Comparison of ENCODE assay signal across 22 mouse cellular contexts in genomic region chr9:56746195-56746925, GRCm38 (mm10). TPM values are rescaled to one million over a fixed set of nuclear protein-coding genes. Genes with fewer than 3 reads are reported as not detected.
A peak's percentile ranks its signal among the peaks of the same experiment; 100 is the strongest.
DNase-seq lines count a peak whose midpoint lies in the region; ATAC-seq and TF ChIP-seq lines count a peak whose summit lies in the region.
"Had no signal": no experiment of that assay in that cellular context is flagged by ENCODE, and none has a peak within 500 bp of the region (broad histone marks: within the 10 kb centered on the region; RNA-seq: fewer than 3 reads in every experiment).

No protein-coding gene starts in this region.

- no peak overlapping the region for H3K4me2 ChIP-seq in forebrain, embryonic 11.5 days (ENCODE audit: low read depth, low read length, severe bottlenecking)
- H3K4me2 ChIP-seq in forebrain, embryonic 16.5 days (ENCODE audit: low read length): no peak overlapping the region
- H3K4me2 ChIP-seq in midbrain, postnatal 0 days (ENCODE audit: low read depth, low read length, poor library complexity, severe bottlenecking): no peak overlapping the region
- H3K4me2 ChIP-seq: heart, embryonic 12.5 days; limb, embryonic 12.5 days had no signal

- H3K9me3 ChIP-seq in forebrain, embryonic 11.5 days (ENCODE audit: control insufficient read depth, low read length): no peaks in the 10 kb centered on the region
- H3K9me3 ChIP-seq in forebrain, embryonic 10.5 days: no peaks in the 10 kb centered on the region
- no peaks in the 10 kb centered on the region for H3K9me3 ChIP-seq in forebrain, embryonic 16.5 days (ENCODE audit: control insufficient read depth, low read length)
- no peaks in the 10 kb centered on the region for H3K9me3 ChIP-seq in midbrain, postnatal 0 days (ENCODE audit: low read length)
- H3K9me3 ChIP-seq: heart, embryonic 12.5 days; limb, embryonic 12.5 days had no signal

- peak; percentile 69 for DNase-seq in forebrain, embryonic 11.5 days (ENCODE audit: low spot score)
- DNase-seq in forebrain, embryonic 10.5 days (ENCODE audit: extremely low spot score, low spot score): no peak
- DNase-seq in retina, postnatal 1 day: peak; percentile 95
- no peak for DNase-seq in retina, embryonic 14.5 days (ENCODE audit: low spot score)
- DNase-seq in midbrain, postnatal 0 days (ENCODE audit: low spot score): peak; percentile 42
- no peak for DNase-seq in gastrocnemius, adult 2 months
- no peak for DNase-seq in frontal cortex, adult 2 months (ENCODE audit: extremely low spot score in 1 of 2, low spot score in 1 of 2)
- DNase-seq: cerebellum, postnatal 14 days; embryo, embryonic 11 days; heart, postnatal 36 days; lung, postnatal 10 days; spleen, adult 18-20 months; thymus, adult 2 months had no signal

- H3K36me3 ChIP-seq in forebrain, embryonic 11.5 days (ENCODE audit: control insufficient read depth, insufficient read depth, low read length): no peaks in the 10 kb centered on the region
- H3K36me3 ChIP-seq in forebrain, embryonic 10.5 days (replicated peaks): no peaks in the 10 kb centered on the region
- no peaks in the 10 kb centered on the region for H3K36me3 ChIP-seq in forebrain, embryonic 16.5 days (ENCODE audit: control insufficient read depth, insufficient read depth)
- H3K36me3 ChIP-seq in midbrain, postnatal 0 days (ENCODE audit: insufficient read depth, low read length): no peaks in the 10 kb centered on the region
- H3K36me3 ChIP-seq: heart, embryonic 12.5 days; limb, embryonic 12.5 days had no signal

- peaks cover 17% of the 10 kb centered on the region for H3K27me3 ChIP-seq in forebrain, embryonic 11.5 days (ENCODE audit: control insufficient read depth, insufficient read depth, low read length)
- peaks cover 58% of the 10 kb centered on the region for H3K27me3 ChIP-seq in forebrain, embryonic 10.5 days (ENCODE audit: poor library complexity, severe bottlenecking)
- H3K27me3 ChIP-seq in forebrain, embryonic 16.5 days (replicated peaks; ENCODE audit: control insufficient read depth, insufficient read depth, low read length): peaks cover 20% of the 10 kb centered on the region
- H3K27me3 ChIP-seq in midbrain, postnatal 0 days (ENCODE audit: insufficient read depth, low read length): no peaks in the 10 kb centered on the region
- H3K27me3 ChIP-seq: limb, embryonic 12.5 days had no signal

- peak; percentile 66 for ATAC-seq in forebrain, embryonic 11.5 days (replicated peaks; ENCODE audit: low FRiP score)
- ATAC-seq in forebrain, embryonic 16.5 days: peak; percentile 88
- peak; percentile 41 for ATAC-seq in midbrain, postnatal 0 days (ENCODE audit: low FRiP score)
- ATAC-seq: intestine, embryonic 16.5 days had no signal

- no peak for TF ChIP-seq CTCF in midbrain, postnatal 0 days (IDR thresholded peaks at IDR 0.05)
- no peak for TF ChIP-seq CTCF in gastrocnemius, adult 2 months (IDR thresholded peaks at IDR 0.05)

- no peak overlapping the region for H3K27ac ChIP-seq in forebrain, embryonic 11.5 days (ENCODE audit: low read depth, low read length)
- no peak overlapping the region for H3K27ac ChIP-seq in forebrain, embryonic 10.5 days
- H3K27ac ChIP-seq in forebrain, embryonic 16.5 days (ENCODE audit: low read length): no peak overlapping the region
- peak overlapping the region; percentile 12; the same call in 1 of the 2 replicates for H3K27ac ChIP-seq in midbrain, postnatal 0 days (ENCODE audit: low read depth, low read length)
- H3K27ac ChIP-seq in gastrocnemius, adult 2 months: no peak overlapping the region
- H3K27ac ChIP-seq: kidney, postnatal 0 days; limb, embryonic 12.5 days; liver, embryonic 14.5 days had no signal

- peaks cover 4% of the 10 kb centered on the region; the same call in 1 of the 2 replicates for H3K4me1 ChIP-seq in forebrain, embryonic 11.5 days (replicated peaks; ENCODE audit: control insufficient read depth, insufficient read depth, low read length)
- peaks cover 16% of the 10 kb centered on the region for H3K4me1 ChIP-seq in forebrain, embryonic 10.5 days
- peaks cover 25% of the 10 kb centered on the region for H3K4me1 ChIP-seq in forebrain, embryonic 16.5 days (replicated peaks; ENCODE audit: control insufficient read depth, insufficient read depth, low read length)
- H3K4me1 ChIP-seq in midbrain, postnatal 0 days (ENCODE audit: insufficient read depth, low read length): peaks cover 7% of the 10 kb centered on the region
- H3K4me1 ChIP-seq: heart, embryonic 12.5 days; limb, embryonic 12.5 days had no signal

- intact Hi-C loops in gastrocnemius, adult 2 months (cut with DNase I): no loop called here

- no peak overlapping the region for H3K4me3 ChIP-seq in forebrain, embryonic 11.5 days (ENCODE audit: low read depth, low read length)
- no peak overlapping the region for H3K4me3 ChIP-seq in forebrain, embryonic 10.5 days
- no peak overlapping the region for H3K4me3 ChIP-seq in forebrain, embryonic 16.5 days (replicated peaks; ENCODE audit: low read length)
- no peak overlapping the region for H3K4me3 ChIP-seq in midbrain, postnatal 0 days (ENCODE audit: low read depth, low read length)
- no peak overlapping the region for H3K4me3 ChIP-seq in gastrocnemius, adult 2 months
- H3K4me3 ChIP-seq: erythroblast, embryonic 14.5 days; heart, embryonic 12.5 days; limb, embryonic 12.5 days; megakaryocyte, embryonic 14.5 days; myocyte had no signal

- no peak overlapping the region for H3K9ac ChIP-seq in forebrain, embryonic 11.5 days (ENCODE audit: low read length)
- no peak overlapping the region for H3K9ac ChIP-seq in forebrain, embryonic 16.5 days (replicated peaks; ENCODE audit: low read depth, low read length)
- H3K9ac ChIP-seq in midbrain, postnatal 0 days (replicated peaks; ENCODE audit: low read length, poor library complexity, severe bottlenecking): no peak overlapping the region
- H3K9ac ChIP-seq: heart, embryonic 12.5 days; limb, embryonic 12.5 days; liver, embryonic 14.5 days had no signal

- WGBS in forebrain, embryonic 11.5 days: 47% methylated on average over 14 of the region's 14 CpGs
- 76% methylated on average over 14 of the region's 14 CpGs for WGBS in forebrain, embryonic 10.5 days
- 27% methylated on average over 14 of the region's 14 CpGs for WGBS in forebrain, embryonic 16.5 days
- 71% methylated on average over 14 of the region's 14 CpGs for WGBS in midbrain, postnatal 0 days

RNA-seq across cellular contexts. Expression of gene Lingo1, which starts 49.9 kb away (rescaled TPM):
- 2.5 and 3.2 TPM in 2 replicates for polyA plus RNA-seq in forebrain, embryonic 11.5 days (2014; fragmentation: Nextera tagmentation; extraction: Ambion mirVana)
- polyA plus RNA-seq in forebrain, embryonic 10.5 days (2016; fragmentation: Nextera tagmentation; extraction: Ambion mirVana): 0.74 and 0.77 TPM in 2 replicates
- 39.0 and 45.0 TPM in 2 replicates for polyA plus RNA-seq in forebrain, embryonic 16.5 days (2015; fragmentation: Nextera tagmentation; extraction: Ambion mirVana)
- 145 and 192 TPM in 2 replicates for total RNA-seq in midbrain, postnatal 0 days (2014; rRNA removed)
- polyA plus RNA-seq in midbrain, postnatal 0 days (2015; fragmentation: Nextera tagmentation; extraction: Ambion mirVana): 110 and 114 TPM in 2 replicates
- total RNA-seq in gastrocnemius, adult 2 months (2021): under 1 TPM; 0.17 to 0.48 TPM
- 299 and 328 TPM in 2 replicates for polyA plus RNA-seq in frontal cortex, adult 2 months (2012; rRNA removed)
- polyA plus RNA-seq: erythroblast, embryonic 14.5 days had no signal

Comparison
In these comparisons a context has a peak if more than half of its experiments do, and no peak if none do; other contexts are left out.
1. DNase-seq: peak in forebrain, embryonic 11.5 days (single experiment), retina, postnatal 1 day (single experiment) and midbrain, postnatal 0 days (single experiment); none in forebrain, embryonic 10.5 days (single experiment), retina, embryonic 14.5 days (single experiment), gastrocnemius, adult 2 months (single experiment) and frontal cortex, adult 2 months (0 of 2).
2. Peak in every context shown above with its lines, with median percentiles within 50 percentile points of each other: ATAC-seq.